Mouse (Mus musculus): Measurements from ENCODE around the gene Hmcn1.

DNA sequence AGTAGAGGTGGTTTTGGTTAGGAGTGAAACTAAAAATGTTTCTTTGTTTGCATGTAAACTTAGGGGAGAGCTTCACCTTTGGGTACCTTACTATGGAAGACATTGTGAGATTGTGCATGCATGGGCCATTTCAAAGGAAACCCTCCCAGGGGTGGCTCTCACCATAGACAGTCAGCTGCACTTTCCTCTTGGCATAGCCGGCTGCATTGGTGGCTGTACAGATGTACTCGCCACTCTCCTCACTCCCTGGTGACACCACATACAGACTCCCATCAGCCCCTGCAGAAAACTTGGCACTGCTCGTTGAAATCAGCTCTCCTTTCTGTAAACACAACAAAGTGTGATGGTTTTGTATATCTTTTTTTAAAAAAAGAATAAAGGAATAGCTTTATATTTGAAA lies 244.5 kb downstream of the Hmcn1 start:
- TF ChIP-seq CTCF (IDR thresholded peaks at IDR 0.05; ENCODE audit: low read depth, low read length): no peak
- no peak for TF ChIP-seq POLR2AphosphoS5 (IDR thresholded peaks at IDR 0.05; ENCODE audit: insufficient replicate concordance, low read depth, low read length)
- no peak for TF ChIP-seq GATA1 (IDR thresholded peaks at IDR 0.05; ENCODE audit: borderline replicate concordance, low read length)
- no peak for TF ChIP-seq GATA2 (IDR thresholded peaks at IDR 0.05; ENCODE audit: borderline replicate concordance, low read depth, low read length)
- no peak for TF ChIP-seq TAL1 (conservative IDR thresholded peaks at IDR 0.05; ENCODE audit: low read depth, low read length)
